In the genomic region with DNA sequence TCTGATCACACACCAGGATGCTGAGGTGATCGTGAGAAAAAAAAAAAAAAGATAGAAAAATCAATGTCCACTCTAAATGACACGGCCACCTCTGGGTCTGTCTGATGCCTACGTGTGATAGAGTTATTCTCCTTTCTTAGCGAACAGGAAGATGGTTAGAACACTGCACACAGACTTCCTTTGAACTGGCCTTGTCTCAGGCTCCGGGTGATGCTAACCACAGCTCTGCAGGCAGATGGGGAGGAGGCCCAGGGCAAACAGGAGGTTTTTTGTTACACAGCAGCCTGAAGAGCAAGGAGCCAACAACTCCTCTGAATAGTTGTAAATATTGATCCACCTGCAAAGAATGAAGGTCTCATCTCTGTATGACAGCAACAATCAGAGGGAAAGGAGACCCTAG, we compare ENCODE assay signal across 17 mouse cellular contexts. TPM values are rescaled to one million over a fixed set of nuclear protein-coding genes. Genes with fewer than 3 reads are reported as not detected.
DNase-seq lines count a peak whose midpoint lies in the region; ATAC-seq lines count a peak whose summit lies in the region.
"Had no signal": no experiment of that assay in that cellular context is flagged by ENCODE, and none has a peak within 500 bp of the region (broad histone marks: within the 10 kb centered on the region; RNA-seq: fewer than 3 reads in every experiment).

No protein-coding gene starts in this region.

- no peaks in the 10 kb centered on the region for H3K27me3 ChIP-seq in hindbrain, embryonic 10.5 days (ENCODE audit: insufficient read depth, poor library complexity, severe bottlenecking)
- no peaks in the 10 kb centered on the region for H3K27me3 ChIP-seq in hindbrain, embryonic 13.5 days
- H3K27me3 ChIP-seq: embryonic facial prominence, embryonic 13.5 days; liver, embryonic 12.5 days had no signal

- no peak overlapping the region for H3K4me3 ChIP-seq in hindbrain, embryonic 10.5 days
- no peak overlapping the region for H3K4me3 ChIP-seq in hindbrain, embryonic 13.5 days
- H3K4me3 ChIP-seq: embryonic facial prominence, embryonic 13.5 days; limb, embryonic 10.5 days; liver, embryonic 12.5 days had no signal

- H3K27ac ChIP-seq in hindbrain, embryonic 10.5 days = peak overlapping the region; percentile 35; the same call in 1 of the 2 replicates
- H3K27ac ChIP-seq in hindbrain, embryonic 13.5 days = no peak overlapping the region
- H3K27ac ChIP-seq: limb, embryonic 10.5 days; liver, embryonic 12.5 days had no signal

- no peak for DNase-seq in hindbrain, embryonic 10.5 days (ENCODE audit: low spot score)
- DNase-seq in CD4-positive helper T cell, adult 2 months (ENCODE audit: low read depth, low spot score) = peak; percentile 16
- peak; percentile 39 for DNase-seq in T-cell, adult 2 months (ENCODE audit: low spot score)
- DNase-seq in thymus, postnatal 0 days (ENCODE audit: low spot score) = peak; percentile 68
- DNase-seq in layer of hippocampus, adult 11-12 months (ENCODE audit: low spot score) = no peak
- DNase-seq in ovary, postnatal 10 days (ENCODE audit: low spot score) = no peak
- DNase-seq: cerebellum, adult 11-12 months; cerebellum, postnatal 36 days; gastrocnemius, postnatal 14 days; heart, postnatal 14 days; kidney, adult 11 months; kidney, postnatal 14 days; retina, postnatal 1 day had no signal

- WGBS in hindbrain, embryonic 10.5 days = 77% methylated on average over 5 of the region's 5 CpGs
- 73% methylated on average over 5 of the region's 5 CpGs for WGBS in hindbrain, embryonic 13.5 days

- H3K4me1 ChIP-seq in hindbrain, embryonic 10.5 days (replicated peaks) = peaks cover 9% of the 10 kb centered on the region
- peaks cover 16% of the 10 kb centered on the region for H3K4me1 ChIP-seq in hindbrain, embryonic 13.5 days (replicated peaks)

- H3K9ac ChIP-seq in hindbrain, embryonic 13.5 days = no peak overlapping the region
- H3K9ac ChIP-seq: embryonic facial prominence, embryonic 13.5 days; liver, embryonic 12.5 days had no signal

- H3K9me3 ChIP-seq in hindbrain, embryonic 10.5 days = no peaks in the 10 kb centered on the region
- no peaks in the 10 kb centered on the region for H3K9me3 ChIP-seq in hindbrain, embryonic 13.5 days
- H3K9me3 ChIP-seq: embryonic facial prominence, embryonic 13.5 days; limb, embryonic 10.5 days; liver, embryonic 12.5 days had no signal

- H3K36me3 ChIP-seq in hindbrain, embryonic 10.5 days = no peaks in the 10 kb centered on the region
- H3K36me3 ChIP-seq in hindbrain, embryonic 13.5 days = no peaks in the 10 kb centered on the region
- H3K36me3 ChIP-seq: liver, embryonic 12.5 days had no signal

- ATAC-seq in hindbrain, embryonic 13.5 days (ENCODE audit: low FRiP score) = no peak
- ATAC-seq: liver, embryonic 12.5 days had no signal

- no peak overlapping the region for H3K4me2 ChIP-seq in hindbrain, embryonic 13.5 days
- H3K4me2 ChIP-seq: embryonic facial prominence, embryonic 13.5 days; liver, embryonic 12.5 days had no signal

RNA-seq across cellular contexts. Expression of a gene that starts 32.2 kb away (rescaled TPM):
- polyA plus RNA-seq in hindbrain, embryonic 10.5 days (2016; fragmentation: Nextera tagmentation; extraction: Ambion mirVana) = 13.6 and 17.4 TPM in 2 replicates
- polyA plus RNA-seq in hindbrain, embryonic 13.5 days (2015; fragmentation: Nextera tagmentation; extraction: Ambion mirVana) = 14.9 and 15.9 TPM in 2 replicates
- 11.8 and 12.0 TPM in 2 replicates for polyA plus RNA-seq in thymus, postnatal 0 days (2015; fragmentation: Nextera tagmentation; extraction: Ambion mirVana)

Comparison
In these comparisons a context has a peak if more than half of its experiments do, and no peak if none do; other contexts are left out.
1. DNase-seq: peak in CD4-positive helper T cell, adult 2 months (single experiment), T-cell, adult 2 months (single experiment) and thymus, postnatal 0 days (single experiment); none in hindbrain, embryonic 10.5 days (single experiment), layer of hippocampus, adult 11-12 months (single experiment) and ovary, postnatal 10 days (single experiment).